Mouse (Mus musculus) T-helper 17 cell (primary cell): ENCODE results near the gene Foxp1.

Source experiments
- in situ Hi-C, 2 experiments: fragments of 300-600 bp; cut with MboI, MseI; formaldehyde crosslinking; loops; 1 replicate in 1 of 2; 2 replicates in 1 of 2; pipeline ENCODE4 v1.15.1; 2025; ENCODE audit warnings: high pct_unique_total_duplicates in 2 of 2

The Foxp1 gene

DNA sequence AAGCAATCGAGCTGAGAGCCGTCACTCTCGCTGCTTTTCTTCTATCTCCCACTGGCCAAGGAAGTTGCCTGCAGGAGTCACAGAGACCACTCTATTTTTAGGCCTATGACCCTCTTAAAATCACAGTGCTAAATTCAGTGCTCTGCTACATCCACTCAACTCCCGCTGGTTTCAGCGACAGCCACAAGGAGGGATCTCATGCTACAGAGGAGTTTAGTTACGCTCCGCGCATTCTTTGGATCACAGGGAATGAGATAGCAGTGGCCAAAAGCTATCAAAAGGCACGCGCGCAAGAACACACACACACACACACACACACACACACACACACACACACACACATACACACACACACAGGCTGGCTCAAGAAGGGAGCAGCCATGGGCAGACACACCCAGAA lies 321.9 kb downstream of the Foxp1 start:
- in situ Hi-C loops, result no loop called here

GRCm38 (mm10) chr6:99199277-99199676 lies 323.2 kb downstream of the Foxp1 start:
- in situ Hi-C loops, result no loop called here

DNA sequence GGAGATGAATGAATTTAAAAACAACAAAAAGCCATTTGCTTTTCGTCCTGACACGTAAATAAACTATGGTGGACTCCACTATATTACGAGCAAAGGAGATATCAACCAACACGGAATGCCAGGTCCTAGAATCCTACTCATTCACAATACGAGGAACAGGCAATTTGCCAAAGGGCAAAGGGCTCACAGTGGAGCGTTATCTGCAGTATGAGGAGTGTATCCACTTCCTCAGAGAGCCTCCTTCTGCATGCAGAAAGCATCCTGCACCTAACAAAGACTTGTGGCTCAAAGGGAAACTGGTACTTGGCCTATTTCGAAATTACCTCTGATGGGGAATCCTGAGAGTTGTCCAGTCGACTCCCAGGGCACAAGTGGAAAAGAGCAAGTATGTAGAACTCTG lies 328.8 kb downstream of the Foxp1 start:
- in situ Hi-C loops, result no loop called here

- in situ Hi-C loops, result no loop called here
These were observed 330.8 kb downstream of the Foxp1 start for GRCm38 (mm10) chr6:99191636-99192137.

DNA sequence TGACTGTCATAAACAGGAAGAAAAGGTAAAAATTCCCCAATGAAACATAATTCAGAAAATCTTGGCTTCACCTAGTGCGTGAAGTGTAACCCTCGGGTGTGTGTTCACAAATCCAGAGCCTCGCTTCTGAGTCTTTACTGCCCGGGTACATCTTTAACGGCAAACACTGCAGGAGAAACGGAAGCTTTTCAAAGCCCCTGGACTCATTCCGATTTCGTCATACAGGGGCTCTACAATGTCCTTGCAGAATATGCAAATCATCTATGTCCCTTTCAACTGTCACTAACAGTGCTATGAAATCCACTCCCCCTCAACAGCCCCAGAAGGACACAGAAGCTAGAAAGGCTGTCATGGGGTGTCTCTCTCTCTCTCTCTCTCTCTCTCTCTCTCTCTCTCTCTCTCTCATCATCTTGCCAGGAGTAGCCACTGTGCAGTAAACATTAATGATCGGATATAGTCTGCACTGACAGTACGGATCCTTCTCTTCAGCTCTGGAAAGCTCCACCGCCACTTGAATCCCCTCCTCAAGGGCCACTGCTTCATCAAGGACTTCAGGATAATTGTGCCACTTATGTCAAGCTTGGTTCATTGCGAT lies 331.4 kb downstream of the Foxp1 start:
- in situ Hi-C loops, result no loop called here

DNA sequence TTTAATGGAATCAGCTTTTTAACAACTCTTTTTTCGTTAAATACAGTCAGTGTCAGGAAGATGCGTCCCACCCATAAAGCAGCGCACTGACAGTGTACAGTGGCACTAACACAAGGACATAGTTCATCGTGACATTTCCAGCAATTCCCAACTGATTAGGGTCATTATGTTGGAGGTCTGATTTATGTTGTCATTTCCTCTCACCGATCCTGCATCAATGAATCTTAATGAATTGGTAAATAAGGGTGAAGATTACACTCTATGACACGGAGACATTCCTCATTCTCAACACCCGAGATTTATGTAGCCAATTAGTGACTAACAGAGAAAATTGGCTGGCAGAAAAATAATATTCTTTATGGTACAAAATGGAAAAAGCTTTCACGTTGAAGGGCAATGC lies 332.6 kb downstream of the Foxp1 start:
- in situ Hi-C loops, result no loop called here

DNA sequence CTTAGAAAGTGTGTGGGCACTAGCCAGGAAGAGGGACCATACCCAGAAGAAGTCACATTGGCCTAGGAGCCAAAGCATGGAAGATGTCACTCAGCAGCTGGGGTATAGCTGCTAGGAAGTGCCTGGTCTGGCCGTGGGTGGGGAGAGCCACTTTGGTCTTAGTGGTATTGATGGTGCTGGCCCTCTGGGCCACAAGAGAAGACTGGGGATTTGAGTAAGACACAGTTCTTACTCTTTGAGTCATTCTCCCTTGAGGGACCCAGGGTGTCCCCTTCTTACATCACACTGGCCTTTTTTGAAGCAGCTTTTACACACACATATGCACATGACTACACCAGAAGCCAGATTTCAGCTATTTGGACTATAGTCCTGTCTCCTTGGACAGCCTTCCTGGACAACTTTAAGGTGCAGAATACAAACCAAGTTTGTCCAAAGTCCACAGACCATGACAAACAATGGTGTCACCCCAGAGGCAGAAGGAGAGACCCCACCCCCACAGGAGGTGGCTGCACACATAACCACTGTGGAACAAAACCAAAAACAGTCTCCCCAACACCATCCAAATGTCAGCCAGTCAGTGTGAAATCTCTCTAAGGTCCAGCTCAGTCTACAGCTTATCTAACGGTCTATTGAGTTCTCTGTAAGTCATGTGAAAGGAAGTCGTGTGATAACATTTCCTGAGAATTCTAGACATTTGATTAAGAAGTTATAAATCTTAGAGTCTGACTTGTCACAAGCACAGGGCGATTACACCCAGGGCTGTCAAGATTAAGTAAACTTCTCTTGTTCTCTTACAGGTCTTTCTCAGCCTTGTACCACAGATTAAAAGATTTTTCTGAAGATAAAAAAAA lies 333.9 kb downstream of the Foxp1 start:
- in situ Hi-C loops, result no loop called here

DNA sequence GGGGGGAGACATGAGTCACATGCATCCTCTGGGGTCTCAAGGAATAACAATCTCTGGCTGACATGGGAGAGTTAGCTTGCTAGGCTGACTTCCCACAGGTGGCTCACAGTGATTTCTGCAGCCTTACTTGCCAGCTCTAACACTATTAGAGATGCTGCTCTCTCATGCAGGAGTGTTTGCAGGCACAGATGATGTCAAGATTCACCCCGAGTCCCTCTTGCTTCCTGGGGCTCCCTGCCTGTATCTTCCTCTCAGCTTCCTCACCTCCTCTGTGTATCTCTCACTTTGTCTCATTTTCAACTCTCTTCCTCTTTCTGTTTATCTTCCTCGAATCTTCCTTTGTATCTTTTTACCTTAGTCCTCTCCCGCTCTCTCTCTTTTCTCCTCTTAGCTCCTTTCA lies 334.6 kb downstream of the Foxp1 start:
- in situ Hi-C loops, result no loop called here

DNA sequence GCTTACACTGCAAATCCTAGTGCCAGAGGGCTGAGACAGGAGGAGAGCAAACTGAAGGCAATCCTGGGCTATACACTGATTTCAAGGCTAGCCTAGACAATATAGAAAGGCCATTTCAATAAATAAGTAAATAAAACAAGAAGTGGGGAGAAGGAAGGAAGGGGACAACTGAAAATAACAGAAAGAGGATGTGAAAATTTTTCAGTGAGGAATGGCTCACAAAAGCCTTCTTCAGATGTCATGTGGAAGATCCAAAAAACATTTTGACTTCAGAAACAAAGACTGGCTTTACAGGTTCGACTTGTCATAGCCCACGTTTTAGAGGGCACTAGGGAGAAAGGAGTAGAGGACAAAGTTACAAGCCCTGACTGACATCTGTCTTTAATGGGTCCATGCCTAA lies 335.1 kb downstream of the Foxp1 start:
- in situ Hi-C loops, result no loop called here

DNA sequence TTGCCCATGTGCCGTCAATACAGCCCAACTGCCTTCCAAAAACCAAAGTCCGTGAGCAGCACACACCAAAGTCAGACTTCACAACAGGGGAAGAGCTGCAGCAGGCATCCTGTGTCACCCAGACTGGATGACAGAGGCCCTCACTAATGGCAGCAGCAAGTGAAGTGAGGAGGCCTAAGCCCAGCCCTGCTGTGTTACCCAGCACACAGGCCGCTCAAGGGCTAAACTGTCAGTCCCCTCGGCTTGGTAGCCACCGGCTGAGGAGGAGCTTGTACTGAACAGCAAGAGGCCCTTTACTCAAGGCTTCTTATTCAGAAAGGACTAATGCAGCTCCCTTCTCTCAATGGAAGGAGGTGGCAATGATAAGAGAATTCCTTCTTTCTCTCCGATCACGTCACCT lies 336.0 kb downstream of the Foxp1 start:
- in situ Hi-C loops, result no loop called here

DNA sequence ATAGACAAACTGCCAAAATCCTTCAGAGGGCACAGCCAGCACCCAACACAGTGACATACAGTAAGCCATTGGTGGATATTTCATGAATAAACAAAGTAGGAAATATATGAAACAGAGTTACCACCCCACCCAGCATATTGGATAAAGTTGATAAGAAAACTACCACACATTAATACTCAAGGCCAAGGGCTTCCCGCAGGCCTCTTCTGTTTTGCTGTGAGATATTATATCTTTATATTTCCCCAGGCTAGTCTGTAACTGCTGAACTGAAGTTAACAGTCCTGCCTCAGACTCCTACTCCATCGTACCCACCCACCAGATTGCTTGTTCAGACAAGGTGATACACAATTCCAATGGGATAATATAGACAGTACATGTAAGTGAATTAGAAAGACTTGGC lies 336.7 kb downstream of the Foxp1 start:
- in situ Hi-C loops, result no loop called here

- in situ Hi-C loops, result no loop called here
These were observed 338.5 kb downstream of the Foxp1 start for GRCm38 (mm10) chr6:99184051-99184450.

- in situ Hi-C loops, result no loop called here
These were observed 339.7 kb downstream of the Foxp1 start for GRCm38 (mm10) chr6:99182777-99183176.

DNA sequence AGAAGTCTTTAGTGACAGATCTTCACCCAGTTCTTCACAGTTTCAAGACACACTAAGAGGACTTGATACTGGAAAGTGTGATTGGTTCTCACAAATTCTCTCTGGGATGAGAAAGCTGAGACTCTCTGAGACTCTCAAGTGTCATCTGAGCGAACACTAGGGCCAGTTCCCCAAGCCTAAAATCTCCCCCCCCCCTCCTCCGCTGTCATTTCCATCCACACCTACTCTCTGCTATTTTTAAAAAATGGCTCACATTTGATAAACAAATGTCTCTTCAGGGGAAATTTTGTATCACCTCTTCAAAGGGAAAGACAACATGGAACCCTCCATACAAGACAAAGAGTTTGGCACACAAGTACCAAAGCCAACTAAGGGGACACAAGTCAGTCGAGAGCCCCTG lies 346.3 kb downstream of the Foxp1 start:
- in situ Hi-C loops, result no loop called here

- in situ Hi-C loops, result no loop called here
These were observed 347.1 kb downstream of the Foxp1 start for GRCm38 (mm10) chr6:99175377-99175776.

DNA sequence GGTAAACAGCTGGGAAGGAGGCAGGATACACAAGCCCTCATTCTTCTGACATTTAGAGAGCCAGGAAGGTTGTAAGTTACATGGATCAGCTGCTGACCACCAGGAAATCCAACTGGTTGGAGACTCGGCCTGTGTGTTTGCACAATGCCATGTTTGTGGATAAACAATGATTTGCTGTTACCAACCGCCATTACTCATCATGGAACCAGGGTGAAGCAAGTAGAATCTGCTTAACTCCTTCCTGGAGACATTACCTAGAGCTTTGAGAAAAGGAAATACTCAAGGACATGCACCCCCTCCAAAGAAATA lies 348.7 kb downstream of the Foxp1 start:
- in situ Hi-C loops, result no loop called here

- in situ Hi-C loops, result no loop called here
These were observed 349.2 kb downstream of the Foxp1 start for GRCm38 (mm10) chr6:99173066-99173901.

DNA sequence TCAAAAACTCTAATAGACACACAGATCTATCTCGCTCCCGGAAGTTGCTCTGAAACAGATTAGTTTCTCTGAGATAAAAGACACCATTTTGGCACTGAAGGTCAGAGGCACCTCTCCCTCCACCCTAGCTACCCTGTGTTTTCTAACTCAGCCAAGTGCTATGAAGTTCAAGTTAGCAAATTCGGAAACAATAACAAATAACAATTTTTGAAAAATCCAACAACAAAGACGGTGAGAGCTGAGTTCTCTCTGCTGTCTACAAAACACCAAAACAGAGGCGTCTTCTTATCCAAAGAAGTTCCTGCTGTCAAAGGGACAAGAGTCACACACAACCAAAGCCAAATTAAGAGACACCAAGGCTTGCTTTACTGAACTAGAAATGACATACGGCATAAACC lies 349.9 kb downstream of the Foxp1 start:
- in situ Hi-C loops, result no loop called here

DNA sequence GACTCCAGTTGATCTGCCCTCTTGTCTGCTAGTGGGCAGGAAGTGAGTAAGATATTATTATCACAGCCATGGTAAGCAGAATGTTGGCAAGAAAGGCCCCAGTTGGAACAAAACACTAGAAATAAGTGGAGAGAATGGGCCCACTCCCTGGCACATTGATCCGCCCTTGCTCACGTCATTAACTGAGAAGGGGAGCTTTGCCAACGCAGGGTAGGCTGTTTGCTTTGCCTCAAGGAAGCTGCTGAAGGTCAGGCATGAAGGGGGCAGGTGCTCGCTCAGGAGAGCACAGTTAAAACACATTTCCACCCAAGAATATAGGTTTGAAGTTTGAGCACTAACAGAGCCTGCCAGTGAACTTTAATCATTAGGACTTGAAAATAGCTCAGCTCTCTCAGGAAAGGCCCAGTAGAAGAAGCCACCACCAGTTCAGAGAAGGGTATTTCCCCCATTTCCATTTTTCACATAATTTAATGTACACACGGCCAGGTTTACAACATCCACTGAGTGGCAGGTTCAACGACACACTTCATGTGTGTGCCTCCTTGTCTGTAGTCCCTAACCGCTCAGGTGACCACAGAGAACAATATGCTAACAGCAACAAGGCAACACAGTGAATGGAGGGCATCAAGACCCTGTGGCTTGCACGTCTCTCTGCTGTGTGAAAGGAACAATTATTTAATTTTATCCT lies 350.5 kb downstream of the Foxp1 start:
- in situ Hi-C loops, result no loop called here

- in situ Hi-C loops, result no loop called here
These were observed 351.2 kb downstream of the Foxp1 start for GRCm38 (mm10) chr6:99171281-99171825.

DNA sequence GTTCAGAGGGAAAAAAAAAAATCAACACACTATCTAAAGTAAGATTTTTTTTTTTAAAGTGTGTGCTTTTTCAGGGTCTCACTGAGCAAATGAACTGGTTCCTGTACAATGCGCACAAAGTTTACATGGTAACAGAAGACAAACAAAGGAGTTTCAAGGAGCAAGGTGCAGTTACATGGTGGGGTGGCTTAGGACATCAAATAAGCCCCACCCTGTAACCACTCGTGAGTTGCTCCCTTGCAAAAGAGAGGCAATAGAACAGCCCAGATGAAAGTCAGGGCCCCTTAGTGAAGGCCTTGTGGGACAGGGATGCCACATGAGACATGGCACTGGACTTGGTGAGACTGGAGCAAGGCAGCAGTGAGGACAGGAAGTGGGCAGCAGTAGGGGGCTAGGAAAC lies 353.8 kb downstream of the Foxp1 start:
- in situ Hi-C loops, result no loop called here

DNA sequence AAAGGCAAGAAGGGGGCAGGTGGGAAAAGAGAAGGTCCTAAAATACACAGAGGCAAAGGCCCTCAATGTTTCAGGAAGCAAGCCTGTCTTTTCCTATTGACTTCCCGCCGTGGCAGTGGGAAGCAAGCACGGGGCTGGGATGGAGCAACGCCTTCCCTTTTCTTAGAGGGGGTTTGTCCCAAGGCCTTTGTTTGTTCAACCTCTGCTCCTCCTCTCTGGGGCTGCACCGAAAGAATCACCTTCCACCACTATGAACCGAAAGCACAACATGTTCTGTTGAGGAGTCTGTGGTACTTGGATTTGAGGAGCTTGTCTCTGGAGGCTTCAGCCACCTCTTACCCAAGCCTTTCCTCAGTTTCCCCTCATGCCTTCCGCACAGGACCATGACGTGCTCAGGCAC lies 355.5 kb downstream of the Foxp1 start:
- in situ Hi-C loops, result no loop called here
